Mouse (Mus musculus) small intestine, adult 2 months (tissue): ENCODE measurements around the gene Col7a1.

Experiments used
- CTCF ChIP-seq: fragments of 200-500 bp; IDR thresholded peaks from 2 replicates; pipeline ENCODE4 v1.5.1; 2012; ENCODE audit warnings: low read depth, mild to moderate bottlenecking, control low read depth, inconsistent platforms, low read length, moderate library complexity, mixed read lengths; ENCODE audit not compliant: insufficient replicate concordance, insufficient read length; ENCODE audit errors: extremely low read depth
- POLR2A ChIP-seq: fragments of 200-500 bp; IDR thresholded peaks from 2 replicates; pipeline ENCODE4 v1.6.1; 2012; ENCODE audit warnings: low read depth, mild to moderate bottlenecking, control low read depth, inconsistent platforms, low read length, moderate library complexity

- no peak for TF ChIP-seq POLR2A
- no peak for TF ChIP-seq CTCF
These were observed 68.0 kb downstream of the Col7a1 start for GRCm38 (mm10) chr9:109021428-109021827.
